Mouse (Mus musculus) hindbrain, embryonic 14.5 days (tissue): Measurements from ENCODE around the gene Fam102a. TPM values are rescaled to one million over a fixed set of nuclear protein-coding genes. Genes with fewer than 3 reads are reported as not detected.

Source experiments
- ATAC-seq: fragments of 200-750 bp; cut with Nextera tagmentation; 2 replicates; pipeline ENCODE4 v1.8.0; 2017; ENCODE audit warnings: moderate number of reproducible peaks, mild to moderate bottlenecking, moderate TSS enrichment, moderate library complexity; ENCODE audit not compliant: low FRiP score
- DNase-seq: peaks from one replicate; pipeline ENCODE4 v3.0.0-alpha.2; 2015; ENCODE audit warnings: low spot score
- H3K27ac ChIP-seq: fragments of 300-500 bp; sonication (generic); 2 replicates; pipeline ENCODE4 v1.5.1; 2014; ENCODE audit warnings: mild to moderate bottlenecking, moderate library complexity
- H3K27me3 ChIP-seq: fragments of 300-500 bp; sonication (generic); 2 replicates; pipeline ENCODE4 v1.6.1; 2014; ENCODE audit warnings: mild to moderate bottlenecking, low read length, mixed read lengths; ENCODE audit not compliant: control insufficient read depth, insufficient read depth
- H3K36me3 ChIP-seq: fragments of 300-500 bp; sonication (generic); replicated peaks from 2 replicates; pipeline ENCODE4 v1.6.1; 2014; ENCODE audit not compliant: control insufficient read depth, insufficient read depth
- H3K4me1 ChIP-seq: fragments of 300-500 bp; sonication (generic); replicated peaks from 2 replicates; pipeline ENCODE4 v1.6.1; 2014; ENCODE audit warnings: antibody characterized with exemption, low read length, mixed read lengths; ENCODE audit not compliant: control insufficient read depth, insufficient read depth
- H3K4me2 ChIP-seq: fragments of 300-500 bp; sonication (generic); replicated peaks from 2 replicates; pipeline ENCODE4 v1.6.1; 2014; ENCODE audit warnings: mild to moderate bottlenecking, moderate library complexity
- H3K4me3 ChIP-seq: fragments of 300-500 bp; sonication (generic); replicated peaks from 2 replicates; pipeline ENCODE4 v1.5.1; 2014; ENCODE audit warnings: mild to moderate bottlenecking, low read length
- H3K9ac ChIP-seq: fragments of 300-500 bp; sonication (generic); 2 replicates; pipeline ENCODE4 v1.6.1; 2014
- H3K9me3 ChIP-seq: fragments of 300-500 bp; sonication (generic); 2 replicates; pipeline ENCODE4 v1.6.1; 2016; ENCODE audit warnings: low read length; ENCODE audit not compliant: control insufficient read depth
- WGBS: fragments of 180-500 bp; shearing (Covaris S2); extraction: QIAGEN DNeasy Blood & Tissue Kit; methylation state at CpG from one replicate; pipeline ENCODE4 v1.1.7; 2014; 5-methylcytosine and 5-hydroxymethylcytosine counted together
- polyA plus RNA-seq: library from polyadenylated mRNA; unstranded; fragments of >200 nt; fragmentation: Nextera tagmentation; extraction: Ambion mirVana; gene quantifications from 2 replicates; pipeline ENCODE4 v1.2.1, GENCODE M21; 2014

Fam102a gene
- polyA plus RNA-seq, 1 experiment from 2014 or later = 7.8 TPM

GRCm38 (mm10) chr2:32568941-32569340 lies 33.8 kb downstream of the Fam102a start:
- Histone ChIP-seq H3K36me3 (peaks cover 50% of the 10 kb centered on the region), H3K4me2 (no peak overlapping the region), H3K4me1 (peaks cover 8% of the 10 kb centered on the region), H3K9ac (no peak overlapping the region), H3K27me3 (no peaks in the 10 kb centered on the region), H3K4me3 (no peak overlapping the region), H3K9me3 (no peaks in the 10 kb centered on the region), H3K27ac (no peak overlapping the region)
- WGBS = 85% methylated on average over 3 of the region's 3 CpGs
- no peak for DNase-seq
- no peak for ATAC-seq

DNA sequence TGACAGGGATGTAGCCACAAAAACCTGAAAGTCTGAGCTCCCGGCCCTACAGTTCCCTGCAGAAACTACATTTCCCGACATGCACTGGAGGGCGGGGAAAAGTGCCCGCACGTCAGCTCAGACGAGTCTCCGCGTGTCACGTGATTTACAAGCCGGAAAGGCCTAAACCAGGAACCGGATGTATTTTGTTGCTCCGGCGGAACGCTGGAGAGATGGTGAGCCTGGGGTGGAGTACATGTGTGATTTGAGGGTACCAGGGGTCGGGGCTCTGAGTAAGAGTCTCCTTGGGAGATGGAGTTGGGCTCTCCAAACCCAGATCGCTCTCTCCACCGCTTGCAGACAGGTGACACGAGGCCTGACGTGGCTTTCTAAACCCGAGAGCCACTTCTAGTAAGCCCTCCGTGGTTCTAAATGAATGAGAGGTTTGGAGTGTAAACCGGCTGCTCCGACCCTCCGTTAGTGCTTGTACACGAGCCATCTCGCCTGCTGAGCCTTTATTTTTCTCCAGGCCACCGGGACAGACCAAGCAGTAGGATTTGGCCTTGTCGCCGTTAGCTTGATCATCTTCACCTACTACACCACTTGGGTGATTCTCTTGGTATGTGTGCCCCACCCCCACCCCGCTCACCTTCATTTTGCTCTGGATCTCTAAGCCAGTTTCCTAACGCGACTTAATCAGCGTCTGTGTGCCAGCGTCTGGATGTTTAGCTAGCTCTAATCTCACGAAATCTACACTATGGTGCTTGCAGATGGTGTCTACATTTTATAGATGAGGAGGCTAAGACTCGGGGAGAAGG lies 35.8 kb downstream of the Fam102a start, which contains the start of gene Dpm2:
TSS of gene Dpm2 (plus strand) at position 161 of the 797 bp plus-strand sequence.
- peak; percentile 83 for ATAC-seq
- DNase-seq = peak; percentile 95
- H3K27ac ChIP-seq = peak within 1 kb of the TSS; percentile 65
- H3K27me3 ChIP-seq = no peaks in the 10 kb centered on the region
- peak within 1 kb of the TSS; percentile 86 for H3K9ac ChIP-seq
- peaks cover 31% of the 10 kb centered on the region for H3K36me3 ChIP-seq
- H3K4me2 ChIP-seq = peak within 1 kb of the TSS; percentile 90
- H3K4me3 ChIP-seq = peak within 1 kb of the TSS; percentile 74
- WGBS = 3% methylated on average over 36 of the region's 36 CpGs
- no peaks in the 10 kb centered on the region for H3K9me3 ChIP-seq
- H3K4me1 ChIP-seq = peaks cover 9% of the 10 kb centered on the region

- DNase-seq (no peak), ATAC-seq (no peak)
- peaks cover 14% of the 10 kb centered on the region for H3K4me1 ChIP-seq
- WGBS = 93% methylated on average over 11 of the region's 11 CpGs
- H3K27me3 ChIP-seq = 0 out of 2 replicates have a peak, but pooled peaks cover 3% of the 10 kb centered on the region
- peak overlapping the region; percentile 90; the same call in 1 of the 2 replicates for H3K4me2 ChIP-seq
- H3K9ac ChIP-seq = no peak overlapping the region
- no peaks in the 10 kb centered on the region for H3K9me3 ChIP-seq
- H3K36me3 ChIP-seq = peaks cover 20% of the 10 kb centered on the region
- no peak overlapping the region for H3K27ac ChIP-seq
- no peak overlapping the region for H3K4me3 ChIP-seq
Measured at GRCm38 (mm10) chr2:32572196-32572595, 37.1 kb downstream of the Fam102a start.

GRCm38 (mm10) chr2:32574497-32574896 lies 39.4 kb downstream of the Fam102a start, which contains the start of gene Pip5kl1:
Pip5kl1 (plus strand) TSS chr2:32574797.
- Histone ChIP-seq H3K4me3 (peak within 1 kb of the TSS; percentile 49), H3K27me3 (peaks cover 20% of the 10 kb centered on the region), H3K36me3 (0 out of 2 replicates have a peak, but pooled peaks cover 8% of the 10 kb centered on the region), H3K9me3 (no peaks in the 10 kb centered on the region), H3K4me2 (peak within 1 kb of the TSS; percentile 99), H3K27ac (peak within 1 kb of the TSS; percentile 55; the same call in 1 of the 2 replicates), H3K9ac (peak within 1 kb of the TSS; percentile 70), H3K4me1 (peaks cover 14% of the 10 kb centered on the region)
- no peak for ATAC-seq
- no peak for DNase-seq
- 73% methylated on average over 6 of the region's 6 CpGs for WGBS

DNA sequence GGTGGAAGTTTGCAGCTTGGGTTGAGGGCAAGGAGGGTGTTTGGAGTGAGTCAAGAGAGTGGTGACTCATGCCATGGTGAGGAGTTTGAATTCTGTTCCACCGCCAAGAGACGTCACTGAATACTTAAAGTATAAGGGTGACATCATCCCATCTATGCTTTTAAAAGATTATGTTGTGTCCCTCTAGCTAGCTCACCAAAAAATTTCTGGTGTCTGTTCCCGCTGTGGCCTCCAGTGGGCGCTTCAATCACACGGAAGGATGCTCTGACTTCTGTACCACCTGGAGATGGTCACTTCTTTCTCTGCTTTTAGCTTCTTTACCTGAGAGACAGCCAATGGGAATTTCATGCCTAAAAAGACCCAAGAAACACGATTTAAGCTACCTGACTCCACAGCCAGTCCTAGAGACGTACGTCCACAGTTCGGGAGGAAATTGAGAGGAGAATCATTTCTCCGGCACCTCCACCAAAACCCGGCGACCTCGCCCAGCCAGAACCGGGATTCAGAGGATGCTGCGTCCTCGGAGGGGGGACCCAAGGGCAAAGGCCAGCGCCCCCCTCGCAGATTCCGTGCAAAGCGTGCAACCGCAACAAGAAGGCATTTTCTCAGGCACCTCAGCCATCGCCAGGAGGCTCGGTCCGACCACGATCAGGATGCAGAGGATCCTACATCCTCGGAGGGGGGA lies 39.9 kb downstream of the Fam102a start:
- peak; percentile 79 for DNase-seq
- Histone ChIP-seq H3K27me3 (peaks cover 24% of the 10 kb centered on the region), H3K36me3 (0 out of 2 replicates have a peak, but pooled peaks cover 8% of the 10 kb centered on the region), H3K9ac (peak overlapping the region; percentile 70), H3K27ac (peak overlapping the region; percentile 55; the same call in 1 of the 2 replicates), H3K4me3 (peak overlapping the region; percentile 49), H3K4me1 (peaks cover 14% of the 10 kb centered on the region), H3K4me2 (peak overlapping the region; percentile 99), H3K9me3 (no peaks in the 10 kb centered on the region)
- WGBS = 1% methylated on average over 26 of the region's 26 CpGs
- ATAC-seq = no peak

DNA sequence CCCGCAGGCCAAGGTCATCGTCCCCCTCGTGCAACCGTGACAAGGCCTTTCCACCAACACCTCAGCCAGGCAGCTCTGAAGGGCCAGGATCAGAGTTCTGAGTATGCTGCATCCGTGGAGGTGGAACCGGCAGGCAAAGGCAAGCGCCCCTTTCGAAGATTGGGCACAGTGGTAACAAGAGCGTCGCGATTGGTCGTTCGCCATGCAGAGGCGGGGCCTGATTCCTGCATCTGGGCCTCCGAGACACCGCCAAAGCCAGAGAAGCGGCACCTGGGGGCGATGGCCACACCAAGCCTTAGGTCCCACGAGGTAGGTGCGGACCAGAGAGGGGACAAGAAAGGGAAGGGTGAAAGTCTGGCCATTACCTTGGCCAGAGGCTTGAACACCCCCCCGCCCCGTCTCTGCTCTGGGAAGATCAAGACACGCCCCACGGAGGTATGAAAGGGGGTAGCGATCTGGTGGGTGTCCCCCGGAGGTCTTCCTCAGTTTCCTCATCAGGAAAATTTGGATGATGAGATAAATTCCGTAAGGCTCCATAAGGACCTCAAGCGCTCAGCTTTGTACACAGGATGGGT lies 40.5 kb downstream of the Fam102a start, which contains the start of gene 9430097D07Rik:
TSS of gene 9430097D07Rik (minus strand) at position 99 of the 575 bp plus-strand sequence.
- Histone ChIP-seq H3K27me3 (peaks cover 24% of the 10 kb centered on the region), H3K36me3 (0 out of 2 replicates have a peak, but pooled peaks cover 8% of the 10 kb centered on the region), H3K4me2 (peak within 1 kb of the TSS; percentile 99), H3K27ac (peak within 1 kb of the TSS; percentile 55; the same call in 1 of the 2 replicates), H3K4me1 (peaks cover 14% of the 10 kb centered on the region), H3K4me3 (peak within 1 kb of the TSS; percentile 49), H3K9ac (peak within 1 kb of the TSS; percentile 70), H3K9me3 (no peaks in the 10 kb centered on the region)
- ATAC-seq (peak; percentile 80), DNase-seq (peak; percentile 76)
- 7% methylated on average over 28 of the region's 28 CpGs for WGBS

DNA sequence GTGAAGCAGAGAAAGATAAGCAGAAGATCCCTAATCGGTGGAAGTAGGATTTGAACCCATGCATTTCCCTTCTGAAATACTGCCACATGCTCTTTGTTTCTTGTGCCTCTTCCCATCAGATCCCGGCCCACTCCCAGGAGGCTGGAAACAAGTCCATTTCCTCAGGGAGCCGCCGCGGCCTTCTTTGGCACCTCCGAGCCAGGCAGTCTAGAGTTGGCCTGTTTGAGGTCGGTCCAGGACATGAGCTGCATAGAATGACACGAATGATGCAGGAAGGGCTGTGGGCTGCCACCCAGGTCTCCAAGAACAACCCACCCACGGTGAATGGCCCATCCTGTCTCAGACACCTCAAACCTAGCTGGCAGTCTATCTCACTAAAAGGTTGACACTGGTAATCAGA lies 41.4 kb downstream of the Fam102a start:
- H3K27ac ChIP-seq = no peak overlapping the region
- H3K9me3 ChIP-seq = no peaks in the 10 kb centered on the region
- H3K9ac ChIP-seq = 0 out of 2 replicates have a peak overlapping the region, but pooled peaks have one; percentile 70
- H3K4me3 ChIP-seq = no peak overlapping the region
- peaks cover 9% of the 10 kb centered on the region for H3K4me1 ChIP-seq
- ATAC-seq (no peak), DNase-seq (no peak)
- peaks cover 24% of the 10 kb centered on the region for H3K27me3 ChIP-seq
- 0 out of 2 replicates have a peak, but pooled peaks cover 8% of the 10 kb centered on the region for H3K36me3 ChIP-seq
- peak overlapping the region; percentile 99 for H3K4me2 ChIP-seq
- 89% methylated on average over 9 of the region's 9 CpGs for WGBS

GRCm38 (mm10) chr2:32578146-32579046 lies 43.3 kb downstream of the Fam102a start:
- no peak overlapping the region for H3K4me2 ChIP-seq
- no peak overlapping the region for H3K27ac ChIP-seq
- H3K4me1 ChIP-seq = 0 out of 2 replicates have a peak, but pooled peaks cover 5% of the 10 kb centered on the region
- WGBS = 37% methylated on average over 25 of the region's 30 CpGs
- 0 out of 2 replicates have a peak, but pooled peaks cover 2% of the 10 kb centered on the region for H3K36me3 ChIP-seq
- H3K9me3 ChIP-seq = no peaks in the 10 kb centered on the region
- H3K4me3 ChIP-seq = no peak overlapping the region
- no peak overlapping the region for H3K9ac ChIP-seq
- DNase-seq (no peak), ATAC-seq (no peak)
- peaks cover 28% of the 10 kb centered on the region for H3K27me3 ChIP-seq
